Mouse (Mus musculus): ENCODE results near the gene Mfap1b. TPM values are rescaled to one million over a fixed set of nuclear protein-coding genes. Genes with fewer than 3 reads are reported as not detected.

Mfap1b gene
- polyA plus RNA-seq (2015; fragmentation: Nextera tagmentation; extraction: Ambion mirVana): 36.7 and 41.5 TPM in 2 replicates

DNA sequence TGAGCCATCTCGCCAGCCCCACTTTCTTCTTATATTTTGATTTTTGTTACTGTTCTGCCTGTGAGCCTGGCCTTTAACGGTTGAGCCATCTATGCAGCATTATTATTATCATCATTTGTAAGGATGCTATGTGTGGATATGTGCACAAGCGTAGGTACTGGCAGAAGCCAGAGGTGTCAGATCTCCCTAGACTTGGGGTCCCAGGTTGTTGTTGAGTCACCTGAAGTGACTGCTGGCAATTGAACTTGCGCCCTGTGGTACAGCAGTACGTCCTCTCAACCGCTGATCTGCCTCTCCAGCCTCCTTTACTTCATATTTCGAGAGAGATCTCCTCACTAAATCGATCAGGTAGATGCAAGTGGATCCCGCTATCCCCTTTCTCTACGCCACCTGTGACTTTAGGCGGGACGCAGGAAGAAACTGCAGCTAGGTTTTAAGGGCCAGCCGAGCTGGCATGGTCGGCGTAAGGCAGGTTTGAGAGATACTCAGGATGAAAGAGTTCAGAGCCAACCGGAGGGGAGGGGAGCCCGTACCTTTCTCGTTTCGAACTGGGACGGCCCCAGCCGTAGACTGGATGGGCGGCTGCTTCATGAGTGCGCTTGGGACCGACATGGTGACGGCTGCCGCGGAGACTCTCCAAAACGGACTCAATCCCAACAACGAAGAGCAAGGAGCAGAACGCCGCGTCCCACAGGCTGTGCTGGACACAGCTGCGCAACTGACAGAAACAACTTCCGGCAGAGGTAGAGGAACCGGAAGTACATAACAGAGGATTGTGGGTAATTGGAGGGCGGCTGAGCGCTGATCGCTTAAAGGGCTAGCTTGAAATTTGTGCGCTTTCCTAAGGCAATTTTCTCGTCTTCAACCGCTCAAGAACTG, at the start of gene Mfap1b:
Gene Mfap1b (minus strand): TSS at position 767 of the 879 bp plus-strand sequence.

GRCm38 (mm10) chr2:121505942-121506882, 32.3 kb upstream of the Mfap1b start, which contains the start of the genes Mfap1a and Wdr76:
TSS of gene Mfap1a (minus strand) at chr2:121506665.
TSS of gene Wdr76 (plus strand) at chr2:121506723.

DNA sequence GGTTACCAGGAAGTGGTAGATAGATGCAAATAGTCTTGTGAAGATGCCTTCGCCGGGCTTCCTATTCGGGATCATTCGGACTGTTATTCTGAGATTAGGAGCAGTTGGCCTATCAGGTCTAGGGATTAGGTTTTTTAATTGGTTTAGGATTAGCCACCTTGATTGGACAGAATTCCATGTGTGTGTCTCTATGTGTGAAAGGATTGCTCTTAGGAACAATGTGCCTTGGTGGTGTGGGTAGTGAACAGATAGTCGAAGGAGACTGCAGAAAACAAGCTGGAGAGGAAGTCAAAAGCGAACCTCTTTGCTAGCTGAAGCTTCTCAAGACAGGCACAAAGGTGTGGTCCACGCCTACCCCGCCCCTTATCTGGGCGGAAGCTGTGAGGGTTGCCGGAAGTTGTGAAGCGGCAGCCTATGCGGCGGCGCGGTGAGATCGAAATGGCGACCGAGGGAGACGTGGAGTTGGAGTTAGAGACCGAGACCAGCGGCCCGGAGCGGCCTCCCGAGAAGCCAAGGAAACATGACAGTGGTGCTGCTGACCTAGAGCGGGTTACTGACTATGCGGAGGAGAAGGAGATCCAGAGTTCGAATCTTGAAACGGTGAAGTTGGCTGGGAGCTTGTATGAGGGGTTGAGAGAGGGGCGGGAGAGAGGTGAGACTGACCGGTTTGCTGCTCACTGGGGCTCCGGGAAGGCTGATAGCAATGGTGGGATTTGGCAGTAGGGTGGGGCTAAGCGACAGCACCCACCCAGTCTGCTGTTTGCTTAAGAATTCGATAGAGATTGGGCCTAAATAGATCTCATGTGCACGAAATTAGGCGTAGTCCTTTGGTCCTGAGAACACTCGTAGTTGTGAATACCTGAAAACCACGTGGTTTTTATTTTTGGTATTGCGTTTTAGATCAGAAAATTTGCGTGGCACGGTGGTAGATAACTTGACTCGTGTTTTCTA, 16.9 kb downstream of the Mfap1b start, which contains the start of gene Serinc4:
Gene Serinc4 (minus strand): TSS at position 90 of the 951 bp plus-strand sequence.

DNA sequence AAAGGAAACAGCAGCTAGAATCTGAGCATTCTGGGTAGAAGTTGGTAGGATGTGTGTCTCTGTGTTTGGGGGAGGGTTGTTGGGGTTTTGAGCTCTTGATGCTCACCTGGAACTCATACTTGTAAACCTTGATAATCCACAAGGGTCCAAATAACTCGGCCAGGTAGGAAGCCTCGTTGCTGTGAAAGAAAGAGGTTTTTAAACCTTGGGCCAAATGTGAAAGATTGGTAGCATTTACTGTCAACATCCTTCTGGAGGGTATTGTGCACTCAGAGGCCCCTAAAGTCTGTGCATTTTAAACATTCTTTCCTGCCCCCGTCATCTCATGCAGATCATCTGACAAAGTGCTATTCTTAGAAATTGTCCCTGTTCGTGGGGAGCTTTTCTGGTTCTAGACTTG, 20.9 kb downstream of the Mfap1b start, which contains the start of gene Hypk:
Gene Hypk (plus strand): TSS at position 301 of the 400 bp plus-strand sequence.

DNA sequence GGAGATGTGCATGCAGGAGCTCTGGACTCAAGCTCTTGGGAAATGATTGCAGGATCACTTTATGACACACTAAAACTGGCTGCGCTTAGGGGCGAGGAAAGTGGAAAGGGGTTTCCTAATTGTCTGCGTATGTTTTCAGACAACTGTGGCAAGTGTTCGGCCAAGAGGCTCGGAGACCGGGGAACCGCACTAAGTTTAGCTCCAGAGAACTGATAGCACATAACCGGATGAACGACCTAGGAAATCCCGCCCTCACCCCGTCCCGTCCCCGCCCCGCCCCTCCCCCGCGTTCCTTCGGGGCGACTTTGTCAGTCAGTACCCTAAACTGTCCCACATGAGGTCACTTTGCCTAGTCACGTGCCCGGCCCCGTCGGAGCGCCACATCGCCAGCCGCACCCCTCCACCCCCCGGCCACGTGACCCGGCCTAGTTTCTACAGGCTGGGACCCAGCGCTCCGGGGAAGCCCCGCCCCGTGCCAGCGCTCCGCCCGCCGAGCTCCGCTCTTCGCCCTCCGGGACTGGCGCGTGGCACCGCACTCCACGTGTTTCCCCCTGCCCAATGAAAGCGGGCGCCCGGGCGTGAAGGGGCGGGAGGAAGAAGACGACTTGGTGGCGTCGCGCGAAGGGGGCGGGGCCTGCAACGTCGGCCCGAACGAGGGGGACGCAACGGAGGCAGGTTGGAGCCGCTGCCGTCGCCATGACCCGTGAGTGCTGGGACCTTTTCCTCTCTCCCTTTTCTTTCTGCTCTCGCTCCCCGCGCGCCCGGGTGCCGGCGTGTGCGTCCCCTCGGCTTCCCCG, 24.9 kb downstream of the Mfap1b start, which contains the start of gene Serf2:
Gene Serf2 (plus strand): TSS at position 457 of the 797 bp plus-strand sequence.

GRCm38 (mm10) chr2:121444178-121444577, 29.7 kb downstream of the Mfap1b start, which contains the start of gene Ell3:
TSS of gene Ell3 (minus strand) at chr2:121444278.

GRCm38 (mm10) chr2:121413387-121414042, 60.4 kb downstream of the Mfap1b start, which contains the start of the genes Pdia3 and Catsper2:
TSS of gene Pdia3 (plus strand) at chr2:121413775.
TSS of gene Catsper2 (minus strand) at chr2:121413792.

Small RNA genes lying within 50 kb of the gene (microRNA-seq; reads per million reads assigned to microRNA genes)
- 0 to 0.21 reads per million in 2 experiments for gene Gm22953

Other genes with a start within 250 kb of the Mfap1b start
- 10.7 and 16.0 TPM in 2 replicates for gene Trp53bp1, start 202.7 kb downstream of the Mfap1b start, polyA plus RNA-seq (2015; fragmentation: Nextera tagmentation; extraction: Ambion mirVana)
- gene Map1a, start 184.5 kb downstream of the Mfap1b start, polyA plus RNA-seq (2015; fragmentation: Nextera tagmentation; extraction: Ambion mirVana): 2.0 TPM in 2 replicates
- 7.0 and 8.7 TPM in 2 replicates for gene Ppip5k1, start 118.7 kb downstream of the Mfap1b start, polyA plus RNA-seq (2015; fragmentation: Nextera tagmentation; extraction: Ambion mirVana)
- 2.0 TPM in 1 of 2 replicates, not detected in the other for gene Ckmt1, start 116.4 kb downstream of the Mfap1b start, polyA plus RNA-seq (2015; fragmentation: Nextera tagmentation; extraction: Ambion mirVana)
- not detected in 2 replicates for gene Strc, start 86.9 kb downstream of the Mfap1b start, polyA plus RNA-seq (2015; fragmentation: Nextera tagmentation; extraction: Ambion mirVana)
- 166 and 212 TPM in 2 replicates for gene Pdia3, start 60.3 kb downstream of the Mfap1b start, polyA plus RNA-seq (2015; fragmentation: Nextera tagmentation; extraction: Ambion mirVana)
- 3.2 and 4.4 TPM in 2 replicates for gene Catsper2, start 60.3 kb downstream of the Mfap1b start, polyA plus RNA-seq (2015; fragmentation: Nextera tagmentation; extraction: Ambion mirVana)
- 0.12 and 0.67 TPM in 2 replicates for gene Ell3, start 29.8 kb downstream of the Mfap1b start, polyA plus RNA-seq (2015; fragmentation: Nextera tagmentation; extraction: Ambion mirVana)
- 562 and 617 TPM in 2 replicates for gene Serf2, start 24.9 kb downstream of the Mfap1b start, polyA plus RNA-seq (2015; fragmentation: Nextera tagmentation; extraction: Ambion mirVana)
- gene Hypk, start 20.8 kb downstream of the Mfap1b start, polyA plus RNA-seq (2015; fragmentation: Nextera tagmentation; extraction: Ambion mirVana): 89.7 and 91.1 TPM in 2 replicates
- gene Serinc4, start 17.3 kb downstream of the Mfap1b start, polyA plus RNA-seq (2015; fragmentation: Nextera tagmentation; extraction: Ambion mirVana): not detected in 2 replicates
- 15.6 and 17.9 TPM in 2 replicates for gene Mfap1a, start 32.6 kb upstream of the Mfap1b start, polyA plus RNA-seq (2015; fragmentation: Nextera tagmentation; extraction: Ambion mirVana)
- gene Wdr76, start 32.7 kb upstream of the Mfap1b start, polyA plus RNA-seq (2015; fragmentation: Nextera tagmentation; extraction: Ambion mirVana): 1.9 and 2.6 TPM in 2 replicates

All from skeletal muscle tissue, postnatal 0 days (tissue).